Mouse (Mus musculus): ENCODE results near the gene Kcne3. TPM values are rescaled to one million over a fixed set of nuclear protein-coding genes. Genes with fewer than 3 reads are reported as not detected.
A peak's percentile ranks its signal among the peaks of the same experiment; 100 is the strongest.

Gene Kcne3
- polyA plus RNA-seq, 1 experiment = 193 TPM

DNA sequence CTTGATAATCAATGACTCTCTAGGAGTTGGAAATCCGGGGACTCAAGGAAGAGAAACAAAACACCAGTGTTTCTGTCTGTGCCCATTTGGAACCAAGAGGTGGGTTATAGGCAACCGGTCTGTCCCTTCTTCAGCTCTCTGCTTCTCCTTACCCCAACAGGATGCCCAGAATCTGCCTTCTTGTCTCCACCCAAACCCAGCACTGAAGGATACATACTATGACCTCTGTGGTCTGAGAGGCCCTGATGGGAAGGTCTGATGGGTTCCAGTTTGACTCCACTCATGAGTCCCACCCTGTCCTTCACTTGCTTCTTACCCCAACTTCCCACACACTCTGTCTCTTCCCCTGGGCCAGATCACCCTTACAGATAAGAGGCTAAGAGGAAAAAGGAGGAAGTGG is 4.9 kb downstream of the Kcne3 start:
- TF ChIP-seq CTCF (IDR thresholded peaks at IDR 0.05; ENCODE audit: control insufficient read depth, insufficient read depth, insufficient replicate concordance, low read depth, low read length) (no peak), POLR2A (IDR thresholded peaks at IDR 0.05; ENCODE audit: control insufficient read depth, low read depth, low read length) (no peak)
- Histone ChIP-seq H3K27ac (ENCODE audit: control insufficient read depth, insufficient read depth, low read depth, low read length) (no peak overlapping the region), H3K4me3 (ENCODE audit: control insufficient read depth, low read depth, low read length) (peak overlapping the region; percentile 7; the same call in 1 of the 2 replicates), H3K4me1 (ENCODE audit: control insufficient read depth, insufficient read depth, low read length) (peaks cover 12% of the 10 kb centered on the region), H3K36me3 (ENCODE audit: control insufficient read depth, insufficient read depth, low read length) (no peaks in the 10 kb centered on the region), H3K27me3 (ENCODE audit: control insufficient read depth, insufficient read depth, low read length) (peaks cover 7% of the 10 kb centered on the region)

- H3K27me3 ChIP-seq (ENCODE audit: control insufficient read depth, insufficient read depth, low read length) = peaks cover 7% of the 10 kb centered on the region
- TF ChIP-seq POLR2A (IDR thresholded peaks at IDR 0.05; ENCODE audit: control insufficient read depth, low read depth, low read length) = no peak
- no peak for TF ChIP-seq CTCF (IDR thresholded peaks at IDR 0.05; ENCODE audit: control insufficient read depth, insufficient read depth, insufficient replicate concordance, low read depth, low read length)
Observed at GRCm38 (mm10) chr7:100181614-100182013, 5.3 kb downstream of the Kcne3 start.

DNA sequence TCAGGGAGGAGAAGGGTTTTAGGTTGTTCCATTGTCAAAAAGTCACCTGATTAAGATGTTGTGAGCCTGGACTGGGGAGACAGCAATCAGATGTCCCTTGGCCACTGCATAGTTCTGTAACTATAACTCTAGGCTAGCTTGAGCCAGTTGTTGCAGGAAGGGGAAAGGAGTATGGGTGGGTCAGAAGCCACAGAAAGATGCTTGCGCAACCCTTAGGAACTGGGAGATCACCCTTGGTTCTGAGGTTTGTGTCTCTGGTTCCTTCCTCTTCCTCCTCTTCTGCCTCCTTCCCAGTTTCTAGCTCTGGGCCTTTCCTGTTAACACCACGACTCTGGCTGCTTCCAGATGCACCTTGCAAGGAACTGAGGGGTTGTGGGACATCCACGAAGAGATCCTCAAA is 6.1 kb downstream of the Kcne3 start:
- no peak overlapping the region for H3K4me3 ChIP-seq (ENCODE audit: control insufficient read depth, low read depth, low read length)
- H3K27ac ChIP-seq (ENCODE audit: control insufficient read depth, insufficient read depth, low read depth, low read length) = no peak overlapping the region
- TF ChIP-seq POLR2A (IDR thresholded peaks at IDR 0.05; ENCODE audit: control insufficient read depth, low read depth, low read length) (no peak), CTCF (IDR thresholded peaks at IDR 0.05; ENCODE audit: control insufficient read depth, insufficient read depth, insufficient replicate concordance, low read depth, low read length) (no peak)
- no peaks in the 10 kb centered on the region for H3K36me3 ChIP-seq (ENCODE audit: control insufficient read depth, insufficient read depth, low read length)
- H3K27me3 ChIP-seq (ENCODE audit: control insufficient read depth, insufficient read depth, low read length) = peaks cover 7% of the 10 kb centered on the region
- H3K4me1 ChIP-seq (ENCODE audit: control insufficient read depth, insufficient read depth, low read length) = peaks cover 11% of the 10 kb centered on the region

More at GRCm38 (mm10) chr7:100181614-100182013, 5.3 kb downstream of the Kcne3 start:
- H3K4me1 ChIP-seq (ENCODE audit: control insufficient read depth, insufficient read depth, low read length) = peaks cover 12% of the 10 kb centered on the region
- H3K27ac ChIP-seq (ENCODE audit: control insufficient read depth, insufficient read depth, low read depth, low read length) = no peak overlapping the region
- H3K4me3 ChIP-seq (ENCODE audit: control insufficient read depth, low read depth, low read length) = no peak overlapping the region
- H3K36me3 ChIP-seq (ENCODE audit: control insufficient read depth, insufficient read depth, low read length) = no peaks in the 10 kb centered on the region

DNA sequence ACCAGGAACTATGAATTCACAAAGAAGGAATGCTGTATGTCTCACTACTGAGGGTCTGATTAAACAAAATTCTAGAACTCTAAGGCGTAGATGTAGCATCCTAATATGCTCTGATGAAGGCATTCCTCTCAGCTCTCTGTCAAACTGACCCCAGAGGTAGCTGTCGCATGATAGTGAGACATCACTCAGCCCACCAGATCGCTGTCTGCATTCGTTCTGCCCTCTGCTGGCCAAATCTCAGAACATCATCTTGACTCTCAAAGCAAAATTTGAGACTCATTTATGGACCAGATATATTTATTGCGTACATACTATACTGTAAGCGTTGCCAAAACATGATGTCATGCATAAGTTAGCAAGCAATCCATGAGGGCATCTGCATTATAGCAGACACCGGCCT is 11.3 kb downstream of the Kcne3 start:
- H3K4me1 ChIP-seq (ENCODE audit: control insufficient read depth, insufficient read depth, low read length) = no peaks in the 10 kb centered on the region
- no peak overlapping the region for H3K4me3 ChIP-seq (ENCODE audit: control insufficient read depth, low read depth, low read length)
- no peaks in the 10 kb centered on the region for H3K27me3 ChIP-seq (ENCODE audit: control insufficient read depth, insufficient read depth, low read length)
- H3K27ac ChIP-seq (ENCODE audit: control insufficient read depth, insufficient read depth, low read depth, low read length) = no peak overlapping the region
- no peaks in the 10 kb centered on the region for H3K36me3 ChIP-seq (ENCODE audit: control insufficient read depth, insufficient read depth, low read length)
- TF ChIP-seq POLR2A (IDR thresholded peaks at IDR 0.05; ENCODE audit: control insufficient read depth, low read depth, low read length) (no peak), CTCF (IDR thresholded peaks at IDR 0.05; ENCODE audit: control insufficient read depth, insufficient read depth, insufficient replicate concordance, low read depth, low read length) (peak; percentile 45; the same call in 1 of the 2 replicates)

DNA sequence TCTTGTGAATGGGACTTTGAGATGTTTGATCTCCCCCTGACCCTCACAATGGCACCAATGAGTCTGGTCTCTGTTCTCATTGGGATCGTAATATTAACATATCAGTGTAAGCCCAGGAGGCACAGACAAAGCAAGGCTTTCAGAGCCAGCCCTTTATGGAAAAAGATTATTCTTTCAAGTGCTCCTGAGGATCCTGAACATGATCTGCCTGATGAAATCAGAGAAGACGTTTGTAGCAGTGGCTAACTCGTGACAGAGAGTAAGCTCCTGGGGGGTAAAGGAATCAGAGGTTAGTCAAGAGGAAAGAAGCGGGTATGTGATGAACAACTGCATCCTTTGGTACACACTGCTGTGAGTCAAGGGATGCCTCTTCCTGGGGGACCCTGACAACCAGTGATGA is 13.9 kb downstream of the Kcne3 start:
- TF ChIP-seq CTCF (IDR thresholded peaks at IDR 0.05; ENCODE audit: control insufficient read depth, insufficient read depth, insufficient replicate concordance, low read depth, low read length) (no peak), POLR2A (IDR thresholded peaks at IDR 0.05; ENCODE audit: control insufficient read depth, low read depth, low read length) (no peak)
- Histone ChIP-seq H3K4me3 (ENCODE audit: control insufficient read depth, low read depth, low read length) (peak overlapping the region; percentile 52; the same call in 1 of the 2 replicates), H3K36me3 (ENCODE audit: control insufficient read depth, insufficient read depth, low read length) (no peaks in the 10 kb centered on the region), H3K27ac (ENCODE audit: control insufficient read depth, insufficient read depth, low read depth, low read length) (no peak overlapping the region), H3K27me3 (ENCODE audit: control insufficient read depth, insufficient read depth, low read length) (no peaks in the 10 kb centered on the region), H3K4me1 (ENCODE audit: control insufficient read depth, insufficient read depth, low read length) (no peaks in the 10 kb centered on the region)

- Histone ChIP-seq H3K4me1 (ENCODE audit: control insufficient read depth, insufficient read depth, low read length) (no peaks in the 10 kb centered on the region), H3K27ac (ENCODE audit: control insufficient read depth, insufficient read depth, low read depth, low read length) (no peak overlapping the region), H3K27me3 (ENCODE audit: control insufficient read depth, insufficient read depth, low read length) (no peaks in the 10 kb centered on the region), H3K36me3 (ENCODE audit: control insufficient read depth, insufficient read depth, low read length) (no peaks in the 10 kb centered on the region), H3K4me3 (ENCODE audit: control insufficient read depth, low read depth, low read length) (peak overlapping the region; percentile 52; the same call in 1 of the 2 replicates)
- TF ChIP-seq POLR2A (IDR thresholded peaks at IDR 0.05; ENCODE audit: control insufficient read depth, low read depth, low read length) (no peak), CTCF (IDR thresholded peaks at IDR 0.05; ENCODE audit: control insufficient read depth, insufficient read depth, insufficient replicate concordance, low read depth, low read length) (peak; percentile 27; the same call in 1 of the 2 replicates)
Observed at GRCm38 (mm10) chr7:100190778-100191177, 14.5 kb downstream of the Kcne3 start.

GRCm38 (mm10) chr7:100201191-100201590 is 24.9 kb downstream of the Kcne3 start:
- no peak overlapping the region for H3K27ac ChIP-seq (ENCODE audit: control insufficient read depth, insufficient read depth, low read depth, low read length)
- no peaks in the 10 kb centered on the region for H3K36me3 ChIP-seq (ENCODE audit: control insufficient read depth, insufficient read depth, low read length)
- H3K27me3 ChIP-seq (ENCODE audit: control insufficient read depth, insufficient read depth, low read length) = no peaks in the 10 kb centered on the region
- H3K4me1 ChIP-seq (ENCODE audit: control insufficient read depth, insufficient read depth, low read length) = no peaks in the 10 kb centered on the region
- H3K4me3 ChIP-seq (ENCODE audit: control insufficient read depth, low read depth, low read length) = no peak overlapping the region
- TF ChIP-seq CTCF (IDR thresholded peaks at IDR 0.05; ENCODE audit: control insufficient read depth, insufficient read depth, insufficient replicate concordance, low read depth, low read length) (no peak), POLR2A (IDR thresholded peaks at IDR 0.05; ENCODE audit: control insufficient read depth, low read depth, low read length) (no peak)

DNA sequence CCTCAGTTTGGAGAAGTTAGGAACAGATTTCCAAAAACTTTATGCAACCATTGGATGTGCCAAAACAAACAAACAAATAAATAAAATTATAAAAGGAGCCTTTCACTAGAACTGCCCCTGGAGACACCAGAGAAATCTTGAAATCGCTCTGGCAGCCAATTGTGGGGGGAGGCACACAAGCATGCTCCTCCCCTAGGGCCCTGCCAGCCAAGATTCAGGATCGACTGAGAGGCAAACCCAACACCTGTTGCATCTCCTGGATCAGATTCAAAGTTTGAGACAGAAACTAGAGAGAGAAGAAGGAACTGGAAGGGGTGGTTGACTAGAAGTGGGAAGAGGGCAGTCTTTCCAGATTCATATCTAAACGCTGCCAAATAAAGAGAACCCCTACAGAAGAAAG is 27.3 kb downstream of the Kcne3 start:
- no peak overlapping the region for H3K27ac ChIP-seq (ENCODE audit: control insufficient read depth, insufficient read depth, low read depth, low read length)
- no peak overlapping the region for H3K4me3 ChIP-seq (ENCODE audit: control insufficient read depth, low read depth, low read length)
- H3K4me1 ChIP-seq (ENCODE audit: control insufficient read depth, insufficient read depth, low read length) = no peaks in the 10 kb centered on the region
- no peak for TF ChIP-seq CTCF (IDR thresholded peaks at IDR 0.05; ENCODE audit: control insufficient read depth, insufficient read depth, insufficient replicate concordance, low read depth, low read length)
- TF ChIP-seq POLR2A (IDR thresholded peaks at IDR 0.05; ENCODE audit: control insufficient read depth, low read depth, low read length) = no peak
- H3K36me3 ChIP-seq (ENCODE audit: control insufficient read depth, insufficient read depth, low read length) = no peaks in the 10 kb centered on the region
- H3K27me3 ChIP-seq (ENCODE audit: control insufficient read depth, insufficient read depth, low read length) = no peaks in the 10 kb centered on the region
